Mouse (Mus musculus): ENCODE data around the gene Ppt1.

Ppt1 gene

DNA sequence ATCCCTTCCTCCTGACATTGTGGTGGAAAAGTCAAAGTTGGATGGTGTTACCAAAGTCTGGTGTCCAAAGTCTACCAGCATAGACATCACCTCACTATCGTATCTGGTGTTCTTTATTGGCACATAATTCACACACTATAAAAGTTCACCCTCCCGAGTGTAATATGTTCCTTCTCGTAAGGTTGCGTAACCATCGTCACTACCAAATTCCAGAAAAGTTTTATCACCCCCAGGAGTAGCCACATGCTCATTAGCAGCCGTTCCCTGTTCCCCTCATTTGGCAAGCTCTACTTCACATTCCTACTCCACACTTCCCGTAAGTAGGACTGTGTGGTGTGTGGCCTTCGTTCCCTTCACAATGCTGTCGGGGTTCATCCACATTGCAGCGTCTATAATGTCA lies 69.3 kb downstream of the Ppt1 start:
- no peak for DNase-seq (ENCODE audit: low spot score)
